Mouse (Mus musculus): ENCODE data around the gene Cbx4.

- TF ChIP-seq GATA1 (IDR thresholded peaks at IDR 0.05; ENCODE audit: borderline replicate concordance, low read length): no peak
- no peak for TF ChIP-seq FLI1 (IDR thresholded peaks at IDR 0.05; ENCODE audit: low read length)
These were observed 43.4 kb upstream of the Cbx4 start for GRCm38 (mm10) chr11:119129281-119130058.

Measured in megakaryocyte, embryonic 14.5 days (primary cell).